Mouse (Mus musculus): ENCODE data around the gene Gm20388. TPM values are rescaled to one million over a fixed set of nuclear protein-coding genes. Genes with fewer than 3 reads are reported as not detected.

Gene Gm20388
- polyA plus RNA-seq, 1 experiment from 2014 or later = not detected

DNA sequence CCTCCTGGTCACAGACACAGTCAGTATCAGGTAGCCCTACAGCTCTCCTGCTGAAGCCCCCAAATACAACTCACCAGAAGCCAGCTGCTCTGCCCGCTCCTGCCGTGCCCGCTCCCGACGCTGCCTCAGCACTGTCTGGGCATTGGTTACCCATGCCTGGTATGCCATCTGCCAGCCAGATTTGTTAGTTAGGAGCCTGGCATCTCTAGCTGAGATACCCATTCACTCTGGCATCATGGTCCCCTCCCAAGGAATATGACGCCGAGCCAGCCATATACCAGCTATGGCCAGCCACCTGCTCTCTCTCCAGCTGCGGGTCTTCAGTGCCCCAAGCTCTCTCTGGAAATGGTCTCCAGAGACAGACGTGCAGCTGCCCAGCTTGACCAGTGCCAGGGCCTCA is 2577.7 kb downstream of the Gm20388 start:
- H3K9ac ChIP-seq (ENCODE audit: low read length) = no peak overlapping the region

DNA sequence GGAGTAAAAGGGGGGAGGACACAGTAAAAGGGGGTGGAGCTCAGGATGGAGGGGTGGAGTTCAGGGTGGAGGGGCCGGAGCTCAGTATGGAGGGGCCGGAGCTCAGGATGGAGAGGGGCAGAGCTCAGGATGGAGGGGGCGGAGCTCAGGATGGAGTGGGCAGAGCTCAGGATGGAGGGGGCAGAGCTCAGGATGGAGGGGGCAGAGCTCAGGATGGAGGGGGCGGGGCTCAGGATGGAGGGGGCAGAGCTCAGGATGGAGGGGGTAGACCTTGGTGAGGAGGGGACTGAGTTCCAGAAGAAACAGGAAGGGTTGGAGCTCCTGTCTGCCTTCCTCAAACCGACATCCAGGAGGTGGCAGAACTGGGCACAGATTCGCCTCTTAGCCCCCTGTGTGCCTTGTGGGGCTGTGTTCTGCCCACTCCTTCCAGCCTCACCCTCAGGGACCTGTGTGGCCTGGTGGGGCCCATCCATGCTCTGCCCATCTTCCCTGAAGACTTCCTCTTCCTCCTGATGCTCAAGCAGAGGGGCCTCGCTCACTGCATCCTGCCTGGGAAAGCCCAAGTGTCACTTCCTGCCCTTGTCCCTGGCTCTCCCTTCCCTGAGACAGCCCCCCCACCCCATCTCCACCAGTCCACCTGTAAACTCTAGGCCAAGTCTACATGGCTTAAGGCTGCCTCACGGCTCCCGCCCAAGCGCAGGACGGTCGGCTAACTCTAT is 2586.5 kb downstream of the Gm20388 start:
- no peak for DNase-seq (ENCODE audit: low spot score, missing footprints)

More for the DNA sequence above, 2577.7 kb downstream of the Gm20388 start:
- no peaks in the 10 kb centered on the region for H3K9me3 ChIP-seq (ENCODE audit: control insufficient read depth, low read length)
- no peak overlapping the region for H3K27ac ChIP-seq (ENCODE audit: low read depth, low read length)
- DNase-seq (ENCODE audit: low spot score, missing footprints) (no peak), ATAC-seq (ENCODE audit: low FRiP score) (no peak)
- 95% methylated on average over 9 of the region's 9 CpGs for WGBS
- H3K4me2 ChIP-seq = no peak overlapping the region
- H3K4me1 ChIP-seq (ENCODE audit: control insufficient read depth, insufficient read depth, low read length) = no peaks in the 10 kb centered on the region
- no peaks in the 10 kb centered on the region for H3K27me3 ChIP-seq (ENCODE audit: control insufficient read depth, insufficient read depth, low read length)
- H3K36me3 ChIP-seq (ENCODE audit: control insufficient read depth, insufficient read depth, low read length) = 0 out of 2 replicates have a peak, but pooled peaks cover 5% of the 10 kb centered on the region
- no peak overlapping the region for H3K4me3 ChIP-seq (ENCODE audit: low read depth, low read length)

DNA sequence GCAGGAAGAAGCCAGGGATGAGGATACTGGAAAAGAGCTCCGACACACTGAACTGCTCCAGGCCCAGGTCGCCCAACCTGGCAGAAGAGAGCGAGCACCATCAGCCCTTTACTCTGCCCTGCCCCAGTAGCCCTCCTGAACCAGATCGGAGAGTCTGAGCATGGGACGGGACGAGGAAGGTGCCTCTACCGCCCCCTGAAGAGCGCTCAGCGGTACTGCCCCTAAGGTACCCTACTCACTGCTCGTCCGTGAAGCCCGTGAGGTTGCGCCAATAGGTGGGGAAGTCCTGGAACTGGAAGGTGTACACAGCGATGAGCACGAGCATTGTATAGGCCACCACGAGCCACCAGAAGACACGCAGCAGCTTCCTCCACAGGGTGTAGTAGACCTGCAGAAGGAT is 2587.3 kb downstream of the Gm20388 start:
- ATAC-seq (ENCODE audit: low FRiP score) = no peak
- WGBS = 68% methylated on average over 17 of the region's 17 CpGs
- no peak overlapping the region for H3K4me2 ChIP-seq
- DNase-seq (ENCODE audit: low spot score, missing footprints) = no peak
- no peak overlapping the region for H3K27ac ChIP-seq (ENCODE audit: low read depth, low read length)
- no peak overlapping the region for H3K4me3 ChIP-seq (ENCODE audit: low read depth, low read length)
- H3K27me3 ChIP-seq (ENCODE audit: control insufficient read depth, insufficient read depth, low read length) = no peaks in the 10 kb centered on the region
- no peaks in the 10 kb centered on the region for H3K36me3 ChIP-seq (ENCODE audit: control insufficient read depth, insufficient read depth, low read length)
- no peaks in the 10 kb centered on the region for H3K9me3 ChIP-seq (ENCODE audit: control insufficient read depth, low read length)
- no peak overlapping the region for H3K9ac ChIP-seq (ENCODE audit: low read length)
- H3K4me1 ChIP-seq (ENCODE audit: control insufficient read depth, insufficient read depth, low read length) = no peaks in the 10 kb centered on the region

More for the DNA sequence above, 2586.5 kb downstream of the Gm20388 start:
- H3K27ac ChIP-seq (ENCODE audit: low read depth, low read length) = no peak overlapping the region
- no peak for ATAC-seq (ENCODE audit: low FRiP score)
- H3K9ac ChIP-seq (ENCODE audit: low read length) = no peak overlapping the region
- no peak overlapping the region for H3K4me3 ChIP-seq (ENCODE audit: low read depth, low read length)
- 88% methylated on average over 12 of the region's 12 CpGs for WGBS
- H3K4me1 ChIP-seq (ENCODE audit: control insufficient read depth, insufficient read depth, low read length) = no peaks in the 10 kb centered on the region
- no peaks in the 10 kb centered on the region for H3K27me3 ChIP-seq (ENCODE audit: control insufficient read depth, insufficient read depth, low read length)
- H3K4me2 ChIP-seq = no peak overlapping the region
- H3K9me3 ChIP-seq (ENCODE audit: control insufficient read depth, low read length) = no peaks in the 10 kb centered on the region
- no peaks in the 10 kb centered on the region for H3K36me3 ChIP-seq (ENCODE audit: control insufficient read depth, insufficient read depth, low read length)

DNA sequence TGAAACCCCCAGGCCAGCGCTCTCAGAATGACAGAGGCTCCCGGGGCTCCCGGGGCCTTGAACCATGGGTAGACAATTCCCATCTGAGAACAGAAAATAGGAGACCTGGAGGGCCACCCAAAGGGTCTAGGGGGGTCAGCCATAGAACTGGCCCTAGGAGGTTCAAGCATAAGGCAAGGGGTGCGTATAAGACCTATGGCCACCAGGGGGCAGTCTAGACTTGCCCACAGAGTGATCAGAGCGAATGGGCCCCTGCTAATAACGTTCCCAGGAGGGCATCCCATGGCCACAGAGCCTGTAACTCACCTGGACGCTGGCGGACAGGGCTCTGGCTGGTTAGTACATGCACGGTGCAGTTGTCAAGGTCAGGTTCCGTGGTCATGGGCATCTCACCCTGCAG is 2590.2 kb downstream of the Gm20388 start:
- H3K4me1 ChIP-seq (ENCODE audit: control insufficient read depth, insufficient read depth, low read length) = no peaks in the 10 kb centered on the region
- DNase-seq (ENCODE audit: low spot score, missing footprints) (peak; percentile 93), ATAC-seq (ENCODE audit: low FRiP score) (peak; percentile 52; the same call in 1 of the 2 replicates)
- WGBS = 36% methylated on average over 10 of the region's 10 CpGs
- no peaks in the 10 kb centered on the region for H3K27me3 ChIP-seq (ENCODE audit: control insufficient read depth, insufficient read depth, low read length)
- no peak overlapping the region for H3K4me3 ChIP-seq (ENCODE audit: low read depth, low read length)
- H3K9me3 ChIP-seq (ENCODE audit: control insufficient read depth, low read length) = no peaks in the 10 kb centered on the region
- no peak overlapping the region for H3K27ac ChIP-seq (ENCODE audit: low read depth, low read length)
- no peak overlapping the region for H3K9ac ChIP-seq (ENCODE audit: low read length)
- no peak overlapping the region for H3K4me2 ChIP-seq
- no peaks in the 10 kb centered on the region for H3K36me3 ChIP-seq (ENCODE audit: control insufficient read depth, insufficient read depth, low read length)

DNA sequence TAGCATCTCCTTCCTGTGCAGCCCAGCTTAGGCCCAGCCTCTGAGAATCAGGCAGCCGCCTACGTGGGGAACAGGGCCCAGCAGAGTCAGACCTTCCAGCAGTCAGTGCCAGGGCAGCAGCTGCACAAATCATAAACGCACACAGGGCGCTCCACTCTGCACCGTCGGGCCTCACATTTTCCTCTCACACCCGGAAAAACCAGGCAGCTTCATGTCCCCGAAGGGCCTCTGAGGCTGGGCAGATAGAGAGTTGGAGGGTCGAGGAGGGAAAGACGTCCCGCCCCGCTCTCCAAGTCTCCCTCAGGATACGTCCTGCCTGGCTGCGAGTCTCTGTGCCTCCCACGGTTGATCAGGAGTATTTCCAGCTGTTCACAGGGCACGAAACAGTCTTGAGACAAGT is 2600.9 kb downstream of the Gm20388 start:
- H3K27me3 ChIP-seq (ENCODE audit: control insufficient read depth, insufficient read depth, low read length) = no peaks in the 10 kb centered on the region
- ATAC-seq (ENCODE audit: low FRiP score) (no peak), DNase-seq (ENCODE audit: low spot score, missing footprints) (no peak)
- no peaks in the 10 kb centered on the region for H3K9me3 ChIP-seq (ENCODE audit: control insufficient read depth, low read length)
- H3K36me3 ChIP-seq (ENCODE audit: control insufficient read depth, insufficient read depth, low read length) = no peaks in the 10 kb centered on the region
- no peak overlapping the region for H3K4me2 ChIP-seq
- no peak overlapping the region for H3K27ac ChIP-seq (ENCODE audit: low read depth, low read length)
- H3K9ac ChIP-seq (ENCODE audit: low read length) = no peak overlapping the region
- no peak overlapping the region for H3K4me3 ChIP-seq (ENCODE audit: low read depth, low read length)
- 85% methylated on average over 16 of the region's 16 CpGs for WGBS
- no peaks in the 10 kb centered on the region for H3K4me1 ChIP-seq (ENCODE audit: control insufficient read depth, insufficient read depth, low read length)

DNA sequence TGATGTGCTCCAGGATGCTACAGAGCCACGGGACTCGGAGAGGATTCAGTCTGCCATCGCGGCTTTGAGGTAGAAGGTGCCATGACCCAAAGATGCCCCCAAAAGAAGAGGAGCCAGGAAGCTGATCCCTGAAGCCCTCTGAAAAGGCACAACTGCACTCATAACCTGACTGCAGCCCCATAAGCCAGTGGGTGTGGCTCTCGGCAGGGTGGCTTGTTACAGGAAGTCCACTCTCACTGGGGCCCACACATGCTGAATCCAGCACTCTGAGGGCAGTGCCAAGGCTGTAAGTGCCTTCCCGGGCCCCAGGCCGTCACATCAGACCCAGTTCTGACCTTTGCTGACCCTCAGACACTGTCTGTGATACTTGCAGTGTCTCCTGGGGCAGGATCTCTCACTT is 2601.8 kb downstream of the Gm20388 start:
- Histone ChIP-seq H3K4me3 (ENCODE audit: low read depth, low read length) (no peak overlapping the region), H3K27ac (ENCODE audit: low read depth, low read length) (no peak overlapping the region), H3K27me3 (ENCODE audit: control insufficient read depth, insufficient read depth, low read length) (no peaks in the 10 kb centered on the region), H3K9me3 (ENCODE audit: control insufficient read depth, low read length) (no peaks in the 10 kb centered on the region), H3K9ac (ENCODE audit: low read length) (no peak overlapping the region), H3K4me1 (ENCODE audit: control insufficient read depth, insufficient read depth, low read length) (peaks cover under 1% of the 10 kb centered on the region; the same call in 1 of the 2 replicates), H3K36me3 (ENCODE audit: control insufficient read depth, insufficient read depth, low read length) (no peaks in the 10 kb centered on the region), H3K4me2 (no peak overlapping the region)
- DNase-seq (ENCODE audit: low spot score, missing footprints) (no peak), ATAC-seq (ENCODE audit: low FRiP score) (no peak)
- 82% methylated on average over 7 of the region's 7 CpGs for WGBS

DNA sequence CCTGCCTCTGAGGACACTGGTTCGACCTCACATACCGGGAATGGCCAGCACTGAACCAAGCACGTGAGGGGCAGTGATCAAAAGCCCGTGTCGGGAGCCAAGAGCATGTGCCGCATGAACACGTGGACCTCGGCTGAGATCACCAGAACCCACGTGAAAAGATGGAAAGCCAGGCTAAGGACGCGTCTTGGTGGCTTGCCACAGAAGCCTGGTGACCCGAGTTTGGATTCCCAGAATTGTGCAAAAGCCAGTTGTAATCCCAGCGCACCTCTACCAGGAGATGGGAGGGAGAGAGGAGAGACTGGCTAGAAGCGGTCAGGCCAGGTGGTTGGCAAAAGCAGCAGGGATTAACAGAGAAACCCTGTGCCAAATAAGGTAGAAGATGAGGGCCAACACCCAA is 2605.1 kb downstream of the Gm20388 start:
- WGBS = 91% methylated on average over 14 of the region's 14 CpGs
- no peak overlapping the region for H3K27ac ChIP-seq (ENCODE audit: low read depth, low read length)
- no peak overlapping the region for H3K9ac ChIP-seq (ENCODE audit: low read length)
- H3K4me3 ChIP-seq (ENCODE audit: low read depth, low read length) = no peak overlapping the region
- H3K27me3 ChIP-seq (ENCODE audit: control insufficient read depth, insufficient read depth, low read length) = no peaks in the 10 kb centered on the region
- no peak overlapping the region for H3K4me2 ChIP-seq
- DNase-seq (ENCODE audit: low spot score, missing footprints) (no peak), ATAC-seq (ENCODE audit: low FRiP score) (no peak)
- no peaks in the 10 kb centered on the region for H3K36me3 ChIP-seq (ENCODE audit: control insufficient read depth, insufficient read depth, low read length)
- peaks cover 8% of the 10 kb centered on the region for H3K4me1 ChIP-seq (ENCODE audit: control insufficient read depth, insufficient read depth, low read length)
- H3K9me3 ChIP-seq (ENCODE audit: control insufficient read depth, low read length) = no peaks in the 10 kb centered on the region

DNA sequence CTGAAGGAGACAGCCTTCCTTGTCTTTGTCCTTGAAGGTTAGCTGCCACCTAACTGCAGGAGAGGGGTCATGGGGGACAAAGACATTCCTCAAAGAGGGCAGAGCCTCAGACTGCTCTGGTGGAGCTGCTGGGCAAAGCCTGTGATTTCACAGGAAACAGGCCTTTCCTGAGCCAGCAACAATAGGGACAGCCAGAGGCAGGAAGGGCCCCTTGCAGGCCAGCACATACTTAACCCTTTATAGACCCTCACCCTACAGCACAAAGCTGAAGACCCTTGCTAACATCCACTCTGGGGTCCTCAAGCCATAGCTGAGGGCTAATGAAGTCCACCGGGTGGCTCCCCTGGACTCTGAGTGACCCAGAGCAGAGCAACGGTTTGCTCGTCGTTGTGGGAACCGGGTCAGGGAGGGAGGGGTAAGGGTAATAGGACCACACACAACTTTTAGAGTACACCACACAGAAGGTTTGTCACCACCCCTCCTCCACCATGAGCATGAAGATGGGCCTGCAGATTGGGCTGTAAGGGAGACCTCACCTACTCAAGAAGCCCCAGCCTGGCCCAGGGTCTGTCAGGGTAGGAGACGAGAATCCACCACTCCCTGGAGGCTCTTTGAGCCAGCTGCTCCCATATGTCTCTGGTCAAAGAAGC is 2607.0 kb downstream of the Gm20388 start:
- Histone ChIP-seq H3K4me1 (ENCODE audit: control insufficient read depth, insufficient read depth, low read length) (peaks cover 8% of the 10 kb centered on the region), H3K9ac (ENCODE audit: low read length) (no peak overlapping the region), H3K27me3 (ENCODE audit: control insufficient read depth, insufficient read depth, low read length) (no peaks in the 10 kb centered on the region), H3K4me3 (ENCODE audit: low read depth, low read length) (no peak overlapping the region), H3K4me2 (no peak overlapping the region), H3K9me3 (ENCODE audit: control insufficient read depth, low read length) (no peaks in the 10 kb centered on the region), H3K27ac (ENCODE audit: low read depth, low read length) (no peak overlapping the region), H3K36me3 (ENCODE audit: control insufficient read depth, insufficient read depth, low read length) (no peaks in the 10 kb centered on the region)
- 51% methylated on average over 6 of the region's 6 CpGs for WGBS
- ATAC-seq (ENCODE audit: low FRiP score) (0 out of 2 replicates have a peak, but pooled peaks have one; percentile 19), DNase-seq (ENCODE audit: low spot score, missing footprints) (peak; percentile 86)

DNA sequence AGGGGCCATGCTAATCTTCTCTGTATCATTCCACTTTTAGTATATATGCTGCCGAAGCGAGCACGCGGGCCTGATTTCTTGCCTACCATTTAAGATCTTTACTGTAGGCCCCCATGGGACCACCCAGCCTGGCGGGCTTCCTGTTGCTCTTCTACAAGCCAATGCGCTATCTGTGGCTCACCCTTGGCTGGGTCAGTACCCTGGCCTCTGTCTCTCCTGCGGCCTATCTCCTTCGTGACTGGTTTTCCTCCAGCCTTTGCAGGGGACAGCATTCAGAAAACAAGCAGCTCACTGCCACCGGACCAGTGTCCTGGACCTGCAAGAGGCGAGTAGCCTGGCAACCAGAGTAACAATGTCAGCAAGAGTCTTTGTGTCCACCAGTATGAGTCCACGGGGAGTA is 2610.0 kb downstream of the Gm20388 start:
- H3K27ac ChIP-seq (ENCODE audit: low read depth, low read length) = no peak overlapping the region
- no peaks in the 10 kb centered on the region for H3K9me3 ChIP-seq (ENCODE audit: control insufficient read depth, low read length)
- no peak overlapping the region for H3K4me3 ChIP-seq (ENCODE audit: low read depth, low read length)
- no peaks in the 10 kb centered on the region for H3K36me3 ChIP-seq (ENCODE audit: control insufficient read depth, insufficient read depth, low read length)
- peaks cover 17% of the 10 kb centered on the region for H3K4me1 ChIP-seq (ENCODE audit: control insufficient read depth, insufficient read depth, low read length)
- H3K27me3 ChIP-seq (ENCODE audit: control insufficient read depth, insufficient read depth, low read length) = no peaks in the 10 kb centered on the region
- ATAC-seq (ENCODE audit: low FRiP score) = no peak
- 81% methylated on average over 11 of the region's 11 CpGs for WGBS
- H3K9ac ChIP-seq (ENCODE audit: low read length) = no peak overlapping the region
- no peak for DNase-seq (ENCODE audit: low spot score, missing footprints)
- no peak overlapping the region for H3K4me2 ChIP-seq

Data from midbrain, embryonic 11.5 days (tissue).